ENCODE assay signal across 8 mouse cellular contexts in genomic region chr2:147968671-147969070, GRCm38 (mm10).
DNase-seq lines count a peak whose midpoint lies in the region; ATAC-seq lines count a peak whose summit lies in the region.
"Had no signal": no experiment of that assay in that cellular context is flagged by ENCODE, and none has a peak within 500 bp of the region (broad histone marks: within the 10 kb centered on the region; RNA-seq: fewer than 3 reads in every experiment).

No protein-coding gene starts in this region.

- H3K27ac ChIP-seq in intestine, embryonic 16.5 days (ENCODE audit: low read length), result peak overlapping the region; percentile 47; the same call in 1 of the 2 replicates
- H3K27ac ChIP-seq in liver, embryonic 12.5 days, result no peak overlapping the region
- no peak overlapping the region for H3K27ac ChIP-seq in midbrain, embryonic 14.5 days (replicated peaks; ENCODE audit: low read depth, low read length)
- H3K27ac ChIP-seq: limb, embryonic 12.5 days had no signal

- peaks cover 8% of the 10 kb centered on the region; the same call in 1 of the 2 replicates for H3K27me3 ChIP-seq in intestine, embryonic 16.5 days (replicated peaks; ENCODE audit: control insufficient read depth, insufficient read depth, low read length)
- H3K27me3 ChIP-seq in liver, embryonic 12.5 days (replicated peaks), result no peaks in the 10 kb centered on the region; the same call in 1 of the 2 replicates
- no peaks in the 10 kb centered on the region for H3K27me3 ChIP-seq in midbrain, embryonic 14.5 days (ENCODE audit: control insufficient read depth, insufficient read depth, low read length)
- H3K27me3 ChIP-seq: limb, embryonic 12.5 days had no signal

- no peaks in the 10 kb centered on the region for H3K9me3 ChIP-seq in intestine, embryonic 16.5 days (ENCODE audit: control insufficient read depth, low read length)
- H3K9me3 ChIP-seq in liver, embryonic 12.5 days (replicated peaks), result no peaks in the 10 kb centered on the region
- H3K9me3 ChIP-seq in midbrain, embryonic 14.5 days (ENCODE audit: control insufficient read depth, low read length), result no peaks in the 10 kb centered on the region
- H3K9me3 ChIP-seq: limb, embryonic 12.5 days had no signal

- H3K4me2 ChIP-seq in intestine, embryonic 16.5 days (ENCODE audit: low read depth, low read length), result peak overlapping the region; percentile 44; the same call in 1 of the 2 replicates
- H3K4me2 ChIP-seq in liver, embryonic 12.5 days, result peak overlapping the region; percentile 16; the same call in 1 of the 2 replicates
- H3K4me2 ChIP-seq in midbrain, embryonic 14.5 days (ENCODE audit: low read length), result no peak overlapping the region
- H3K4me2 ChIP-seq: limb, embryonic 12.5 days had no signal

- DNase-seq in embryo, embryonic 10 days (ENCODE audit: low spot score), result peak; percentile 47
- DNase-seq in midbrain, embryonic 14.5 days, result peak; percentile 21
- no peak for DNase-seq in adrenal gland, adult 8-10 months
- DNase-seq in heart, postnatal 25 days (ENCODE audit: low spot score), result no peak
- DNase-seq in B cell, adult 2 months, result no peak

- H3K4me3 ChIP-seq in intestine, embryonic 16.5 days (ENCODE audit: low read length), result 0 out of 2 replicates have a peak overlapping the region, but pooled peaks have one; percentile 20
- no peak overlapping the region for H3K4me3 ChIP-seq in liver, embryonic 12.5 days
- H3K4me3 ChIP-seq in midbrain, embryonic 14.5 days (replicated peaks; ENCODE audit: low read depth, low read length), result no peak overlapping the region
- H3K4me3 ChIP-seq: limb, embryonic 12.5 days had no signal

- H3K36me3 ChIP-seq in intestine, embryonic 16.5 days (ENCODE audit: control insufficient read depth, insufficient read depth, low read length), result no peaks in the 10 kb centered on the region
- no peaks in the 10 kb centered on the region for H3K36me3 ChIP-seq in liver, embryonic 12.5 days
- no peaks in the 10 kb centered on the region for H3K36me3 ChIP-seq in midbrain, embryonic 14.5 days (ENCODE audit: control insufficient read depth, insufficient read depth, low read length)
- H3K36me3 ChIP-seq: limb, embryonic 12.5 days had no signal

- intact Hi-C loops in heart, postnatal 25 days (cut with DNase I), result no loop called here

- H3K4me1 ChIP-seq in intestine, embryonic 16.5 days (ENCODE audit: control insufficient read depth, insufficient read depth, low read length), result peaks cover 3% of the 10 kb centered on the region; the same call in 1 of the 2 replicates
- H3K4me1 ChIP-seq in liver, embryonic 12.5 days, result no peaks in the 10 kb centered on the region
- no peaks in the 10 kb centered on the region for H3K4me1 ChIP-seq in midbrain, embryonic 14.5 days (ENCODE audit: control insufficient read depth, insufficient read depth, low read length)
- H3K4me1 ChIP-seq: limb, embryonic 12.5 days had no signal

- WGBS in intestine, embryonic 16.5 days, result 31% methylated on average over 10 of the region's 10 CpGs
- 52% methylated on average over 10 of the region's 10 CpGs for WGBS in liver, embryonic 12.5 days (ENCODE audit: insufficient replicate concordance)
- WGBS in midbrain, embryonic 14.5 days, result 22% methylated on average over 10 of the region's 10 CpGs

- peak; percentile 95 for ATAC-seq in intestine, embryonic 16.5 days
- ATAC-seq in liver, embryonic 12.5 days, result peak; percentile 80
- no peak for ATAC-seq in midbrain, embryonic 14.5 days (ENCODE audit: low FRiP score, low TSS enrichment)

- no peak overlapping the region for H3K9ac ChIP-seq in intestine, embryonic 16.5 days (ENCODE audit: low read depth, low read length)
- no peak overlapping the region for H3K9ac ChIP-seq in liver, embryonic 12.5 days
- no peak overlapping the region for H3K9ac ChIP-seq in midbrain, embryonic 14.5 days (replicated peaks; ENCODE audit: low read length)
- H3K9ac ChIP-seq: limb, embryonic 12.5 days had no signal

Comparison
In these comparisons a context has a peak if more than half of its experiments do, and no peak if none do; other contexts are left out.
1. DNase-seq: peak in embryo, embryonic 10 days (single experiment) and midbrain, embryonic 14.5 days (single experiment); none in adrenal gland, adult 8-10 months (single experiment), heart, postnatal 25 days (single experiment) and B cell, adult 2 months (0 of 2).